Mouse (Mus musculus) neural tube, embryonic 11.5 days (tissue): Measurements from ENCODE around the gene Camkk1. TPM values are rescaled to one million over a fixed set of nuclear protein-coding genes. Genes with fewer than 3 reads are reported as not detected.

ENCODE experiments used
- ATAC-seq: fragments of 200-750 bp; cut with Nextera tagmentation; 2 replicates; pipeline ENCODE4 v1.8.0; 2017; ENCODE audit warnings: moderate number of reproducible peaks, mild to moderate bottlenecking, moderate TSS enrichment, moderate library complexity; ENCODE audit not compliant: insufficient read depth, low FRiP score, low TSS enrichment
- DNase-seq: peaks from one replicate; pipeline ENCODE4 v3.0.0-alpha.2; 2015; ENCODE audit warnings: low spot score
- H3K27ac ChIP-seq: fragments of 300-500 bp; sonication (generic); 2 replicates; pipeline ENCODE4 v1.5.1; 2014; ENCODE audit warnings: low read depth, mild to moderate bottlenecking, low read length
- H3K27me3 ChIP-seq: fragments of 300-500 bp; sonication (generic); 2 replicates; pipeline ENCODE4 v1.6.1; 2014; ENCODE audit warnings: mild to moderate bottlenecking, low read length, mixed read lengths; ENCODE audit not compliant: control insufficient read depth, insufficient read depth
- H3K36me3 ChIP-seq: fragments of 300-500 bp; sonication (generic); 2 replicates; pipeline ENCODE4 v1.6.1; 2014; ENCODE audit warnings: mild to moderate bottlenecking, low read length, moderate library complexity, mixed read lengths; ENCODE audit not compliant: control insufficient read depth, insufficient read depth
- H3K4me1 ChIP-seq: fragments of 300-500 bp; sonication (generic); 2 replicates; pipeline ENCODE4 v1.6.1; 2014; ENCODE audit warnings: low read length, mixed read lengths; ENCODE audit not compliant: control insufficient read depth, insufficient read depth
- H3K4me2 ChIP-seq: fragments of 300-500 bp; sonication (generic); 2 replicates; pipeline ENCODE4 v1.6.1; 2014; ENCODE audit warnings: low read depth, mild to moderate bottlenecking, moderate library complexity
- H3K4me3 ChIP-seq: fragments of 300-500 bp; sonication (generic); 2 replicates; pipeline ENCODE4 v1.5.1; 2014; ENCODE audit warnings: low read depth, low read length
- H3K9ac ChIP-seq: fragments of 300-500 bp; sonication (generic); 2 replicates; pipeline ENCODE4 v1.6.1; 2014; ENCODE audit warnings: mild to moderate bottlenecking, low read length
- H3K9me3 ChIP-seq: fragments of 300-500 bp; sonication (generic); 2 replicates; pipeline ENCODE4 v1.6.1; 2016; ENCODE audit warnings: low read length; ENCODE audit not compliant: control insufficient read depth
- WGBS: fragments of 180-500 bp; shearing (Covaris S2); extraction: QIAGEN DNeasy Blood & Tissue Kit; methylation state at CpG from one replicate; pipeline ENCODE4 v1.1.7; 2014; 5-methylcytosine and 5-hydroxymethylcytosine counted together
- polyA plus RNA-seq: library from polyadenylated mRNA; unstranded; fragments of >200 nt; fragmentation: Nextera tagmentation; extraction: Ambion mirVana; gene quantifications from 2 replicates; pipeline ENCODE4 v1.2.1, GENCODE M21; 2014

Gene Camkk1
- polyA plus RNA-seq, 1 experiment from 2014 or later: 6.5 TPM

DNA sequence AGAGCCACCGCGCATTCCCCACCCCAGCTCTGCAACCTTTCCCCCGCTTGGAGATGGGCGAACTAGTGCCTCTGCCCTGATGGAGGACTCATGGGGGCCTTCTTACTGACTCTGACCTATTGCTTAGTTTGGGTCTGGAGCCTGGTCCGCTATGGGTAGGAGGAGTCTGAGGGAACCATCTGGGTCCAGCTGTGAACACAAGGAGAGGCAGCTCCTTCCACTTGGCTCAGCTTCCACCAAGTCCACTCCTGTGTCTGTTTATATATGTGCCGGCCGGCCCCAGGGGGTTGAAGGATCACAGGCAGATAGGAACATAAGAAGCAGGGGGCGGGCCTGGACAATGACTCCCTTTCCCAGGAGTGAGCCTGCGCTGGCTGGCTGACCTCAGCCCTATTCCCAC is 26.8 kb upstream of the Camkk1 start:
- Histone ChIP-seq H3K4me3 (no peak overlapping the region), H3K4me2 (no peak overlapping the region), H3K36me3 (no peaks in the 10 kb centered on the region), H3K27me3 (no peaks in the 10 kb centered on the region), H3K9me3 (no peaks in the 10 kb centered on the region), H3K9ac (no peak overlapping the region), H3K4me1 (no peaks in the 10 kb centered on the region), H3K27ac (no peak overlapping the region)
- ATAC-seq: no peak
- WGBS: 58% methylated on average over 9 of the region's 9 CpGs
- no peak for DNase-seq

DNA sequence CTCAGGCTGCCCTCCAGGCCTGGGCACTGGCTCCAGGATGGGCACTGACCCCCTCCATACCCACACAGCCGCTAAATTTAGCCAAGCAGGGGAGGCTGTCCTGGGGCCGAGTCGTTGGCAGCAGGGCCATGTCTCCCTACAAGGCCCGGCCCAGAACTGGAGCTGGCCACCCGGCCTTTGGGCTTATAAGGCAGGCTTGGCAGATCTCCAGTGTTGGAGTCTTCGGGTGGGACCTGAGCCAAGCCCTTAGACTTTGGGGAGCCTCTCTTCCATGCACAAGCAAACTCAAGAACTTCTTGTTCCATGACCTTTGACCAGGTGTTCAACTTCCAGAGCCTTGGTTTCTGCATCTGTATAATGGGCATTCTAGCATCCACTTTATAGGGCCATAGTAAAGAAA is 22.5 kb upstream of the Camkk1 start:
- Histone ChIP-seq H3K4me3 (no peak overlapping the region), H3K36me3 (no peaks in the 10 kb centered on the region), H3K27ac (no peak overlapping the region), H3K27me3 (no peaks in the 10 kb centered on the region), H3K4me1 (no peaks in the 10 kb centered on the region), H3K9me3 (no peaks in the 10 kb centered on the region), H3K4me2 (no peak overlapping the region), H3K9ac (no peak overlapping the region)
- WGBS: 95% methylated on average over 6 of the region's 6 CpGs
- ATAC-seq: no peak
- no peak for DNase-seq

DNA sequence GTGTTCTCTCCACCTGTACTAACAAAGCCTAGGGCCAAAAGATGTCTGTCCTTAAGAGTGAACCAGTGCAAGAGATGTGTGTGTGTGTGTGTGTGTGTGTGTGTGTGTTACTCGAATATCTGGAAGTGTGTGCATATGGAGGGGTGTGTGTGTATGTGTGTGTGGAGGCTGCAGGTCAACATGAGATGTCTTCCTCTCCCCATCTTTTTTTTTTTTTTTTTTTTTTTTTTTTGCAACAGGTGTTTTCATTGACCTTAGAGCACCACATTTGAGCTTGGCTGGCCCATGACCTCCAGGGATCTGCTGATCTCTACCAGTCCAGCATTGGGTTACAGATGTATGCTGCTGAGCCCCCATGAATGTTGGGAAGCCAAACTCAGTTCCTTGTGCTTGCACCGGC is 22.0 kb upstream of the Camkk1 start:
- H3K27me3 ChIP-seq: no peaks in the 10 kb centered on the region
- H3K9ac ChIP-seq: no peak overlapping the region
- no peak overlapping the region for H3K4me2 ChIP-seq
- no peaks in the 10 kb centered on the region for H3K9me3 ChIP-seq
- DNase-seq (no peak), ATAC-seq (no peak)
- H3K27ac ChIP-seq: no peak overlapping the region
- H3K36me3 ChIP-seq: no peaks in the 10 kb centered on the region
- 90% methylated on average over 2 of the region's 2 CpGs for WGBS
- H3K4me1 ChIP-seq: no peaks in the 10 kb centered on the region
- no peak overlapping the region for H3K4me3 ChIP-seq

DNA sequence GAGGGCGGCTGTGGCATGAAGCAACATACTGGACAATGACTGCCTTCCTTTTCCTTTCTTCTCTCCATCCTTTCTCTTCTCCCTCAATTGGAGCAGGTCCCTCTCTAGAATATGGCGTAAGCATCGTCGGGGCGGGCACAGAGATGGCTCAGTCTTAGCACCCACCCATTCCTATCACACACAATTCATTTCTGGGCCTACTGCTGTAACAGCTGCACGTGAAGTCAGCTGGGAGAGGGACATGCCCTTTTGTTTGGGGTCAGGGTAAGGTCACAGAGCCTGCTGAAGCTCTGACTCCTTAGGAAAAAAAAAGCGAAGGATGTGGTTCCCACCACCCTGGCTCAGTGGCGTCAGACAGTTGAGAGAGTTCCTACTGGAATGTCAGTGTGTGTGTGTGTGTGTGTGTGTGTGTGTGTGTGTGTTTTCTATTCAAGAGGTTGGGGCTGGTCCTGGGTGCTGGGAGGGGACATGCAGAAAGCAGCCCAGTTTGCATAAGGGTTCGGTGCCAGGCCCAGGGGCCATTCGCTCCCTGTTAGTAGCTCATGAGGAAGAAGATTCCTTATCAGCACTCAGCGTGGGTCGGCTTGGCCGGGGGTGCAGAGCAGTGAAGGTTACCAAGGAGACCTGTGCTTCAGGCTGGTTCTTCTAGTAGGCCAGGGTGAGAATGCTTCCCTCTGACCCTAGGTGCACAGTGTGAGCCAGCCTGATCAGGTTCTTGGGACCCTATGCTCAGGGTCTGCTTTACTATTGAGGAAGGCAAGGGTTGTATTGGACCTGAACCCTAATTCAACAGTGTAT is 21.1 kb upstream of the Camkk1 start:
- H3K36me3 ChIP-seq: no peaks in the 10 kb centered on the region
- no peak overlapping the region for H3K9ac ChIP-seq
- ATAC-seq: no peak

DNA sequence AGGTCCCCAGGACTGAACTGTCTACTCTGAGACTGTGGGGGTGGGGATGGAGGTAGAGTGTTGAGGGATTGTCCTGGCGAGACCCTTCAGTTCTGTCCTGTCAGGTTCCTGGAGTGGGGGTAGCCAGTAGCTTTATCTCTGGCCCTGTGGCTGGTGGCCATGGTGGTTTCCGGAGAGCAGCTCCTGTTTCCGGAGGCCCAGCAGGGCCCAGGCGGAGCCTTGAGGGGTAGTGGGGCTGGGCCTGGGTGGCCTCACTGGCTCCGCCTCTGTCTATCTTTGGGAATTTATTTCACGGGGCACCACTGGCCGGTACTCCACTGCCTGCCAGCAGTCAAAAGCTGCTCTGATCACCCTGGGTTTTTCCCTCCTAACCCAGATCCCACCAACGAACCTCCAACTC is 20.0 kb upstream of the Camkk1 start, which contains the start of gene P2rx1:
P2rx1 (plus strand) TSS at position 333 of the 400 bp plus-strand sequence.
- Histone ChIP-seq H3K4me1 (no peaks in the 10 kb centered on the region), H3K4me2 (no peak within 1 kb of the TSS), H3K27ac (no peak within 1 kb of the TSS), H3K27me3 (no peaks in the 10 kb centered on the region), H3K4me3 (no peak within 1 kb of the TSS), H3K9ac (no peak within 1 kb of the TSS), H3K9me3 (no peaks in the 10 kb centered on the region), H3K36me3 (no peaks in the 10 kb centered on the region)
- 53% methylated on average over 8 of the region's 8 CpGs for WGBS
- DNase-seq: peak; percentile 35
- ATAC-seq: no peak

More for the DNA sequence above, 21.1 kb upstream of the Camkk1 start:
- Histone ChIP-seq H3K9me3 (no peaks in the 10 kb centered on the region), H3K4me3 (no peak overlapping the region), H3K4me1 (no peaks in the 10 kb centered on the region), H3K27ac (no peak overlapping the region), H3K27me3 (no peaks in the 10 kb centered on the region), H3K4me2 (no peak overlapping the region)
- no peak for DNase-seq
- 79% methylated on average over 13 of the region's 13 CpGs for WGBS

DNA sequence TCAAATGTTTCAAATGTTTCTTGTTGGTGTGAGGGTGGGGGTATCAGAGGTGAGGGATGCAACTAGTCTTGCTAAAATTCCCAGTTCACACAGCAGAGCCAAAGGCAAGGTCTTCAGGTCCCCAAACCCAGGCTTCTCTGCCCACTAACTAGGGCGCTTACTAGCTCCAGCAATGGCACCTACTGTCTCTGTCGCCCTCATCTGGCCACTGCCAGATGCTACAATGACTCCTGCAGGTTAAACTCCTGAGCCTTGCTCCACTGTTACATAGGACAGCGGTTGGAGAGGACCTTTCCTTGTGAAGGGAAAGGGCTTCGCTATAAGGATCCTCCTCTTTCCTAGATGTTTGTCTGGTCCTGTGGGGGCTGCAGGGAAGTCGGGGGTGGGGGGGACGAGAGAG is 17.8 kb upstream of the Camkk1 start:
- Histone ChIP-seq H3K4me2 (no peak overlapping the region), H3K27ac (no peak overlapping the region), H3K9ac (no peak overlapping the region), H3K27me3 (no peaks in the 10 kb centered on the region), H3K36me3 (no peaks in the 10 kb centered on the region), H3K4me1 (no peaks in the 10 kb centered on the region), H3K9me3 (no peaks in the 10 kb centered on the region), H3K4me3 (no peak overlapping the region)
- ATAC-seq: no peak
- DNase-seq: peak; percentile 66
- WGBS: 11% methylated on average over 6 of the region's 6 CpGs

DNA sequence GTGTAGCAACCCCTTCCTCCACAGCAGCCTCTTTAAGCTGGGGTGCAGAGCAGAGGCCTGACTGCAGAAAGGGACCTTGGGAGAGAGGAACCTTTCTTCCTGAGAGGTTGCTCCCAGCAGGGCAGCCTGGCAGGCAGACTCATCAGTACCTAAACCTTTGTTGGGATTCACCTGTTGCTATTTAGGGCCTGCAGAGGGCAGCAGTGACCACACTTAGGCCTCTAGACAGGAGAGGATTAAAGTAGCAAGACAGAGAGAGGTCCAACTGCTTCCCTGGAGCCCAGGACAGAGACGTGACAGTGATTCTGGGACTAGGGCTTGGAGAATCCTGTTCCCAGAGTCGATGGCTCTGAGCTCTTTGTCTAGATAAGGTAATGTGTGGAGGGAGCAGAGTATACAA is 12.4 kb upstream of the Camkk1 start:
- Histone ChIP-seq H3K27ac (no peak overlapping the region), H3K36me3 (no peaks in the 10 kb centered on the region), H3K9ac (no peak overlapping the region; the same call in 1 of the 2 replicates), H3K4me3 (no peak overlapping the region), H3K4me1 (no peaks in the 10 kb centered on the region), H3K27me3 (no peaks in the 10 kb centered on the region), H3K4me2 (no peak overlapping the region), H3K9me3 (no peaks in the 10 kb centered on the region)
- ATAC-seq (no peak), DNase-seq (peak; percentile 70)
- WGBS: 5% methylated on average over 2 of the region's 2 CpGs

DNA sequence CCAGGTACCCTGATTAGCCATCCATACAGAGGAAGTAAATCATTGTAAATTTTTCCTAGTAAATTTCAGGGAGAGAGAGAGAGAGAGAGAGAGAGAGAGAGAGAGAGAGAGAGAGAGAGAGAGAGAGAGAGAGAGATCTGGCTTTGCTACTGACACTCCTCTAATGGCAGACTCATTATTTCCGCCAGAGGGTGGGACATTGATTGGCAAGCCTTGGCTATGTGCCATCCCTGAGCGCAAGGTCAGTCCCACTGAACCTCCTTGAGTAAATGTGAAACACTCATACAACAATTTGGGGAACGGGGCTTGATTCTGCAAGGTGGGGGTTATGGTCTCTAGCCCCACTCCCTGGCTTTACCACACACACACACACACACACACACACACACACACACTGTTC is 11.7 kb upstream of the Camkk1 start:
- H3K9ac ChIP-seq: no peak overlapping the region
- no peaks in the 10 kb centered on the region for H3K9me3 ChIP-seq
- H3K4me3 ChIP-seq: no peak overlapping the region
- DNase-seq (no peak), ATAC-seq (no peak)
- 86% methylated on average over 3 of the region's 3 CpGs for WGBS
- H3K4me2 ChIP-seq: no peak overlapping the region
- no peaks in the 10 kb centered on the region for H3K27me3 ChIP-seq
- no peaks in the 10 kb centered on the region for H3K36me3 ChIP-seq
- H3K27ac ChIP-seq: no peak overlapping the region
- no peaks in the 10 kb centered on the region for H3K4me1 ChIP-seq
